Mouse (Mus musculus): ENCODE results near the gene Nfe2l1. TPM values are rescaled to one million over a fixed set of nuclear protein-coding genes. Genes with fewer than 3 reads are reported as not detected.
"Not testable (repeated sequence)": the region's sequence is repeated elsewhere in the genome, so short reads cannot be mapped to it uniquely, and the experiment has no call there.

Nfe2l1 gene
- polyA plus RNA-seq, 1 experiment from 2014 or later, result 72.6 TPM

GRCm38 (mm10) chr11:96813920-96814319, 15.8 kb downstream of the Nfe2l1 start:
- Histone ChIP-seq H3K4me2 (no peak overlapping the region), H3K4me3 (no peak overlapping the region), H3K27me3 (no peaks in the 10 kb centered on the region), H3K9ac (no peak overlapping the region), H3K36me3 (peaks cover 91% of the 10 kb centered on the region), H3K4me1 (replicated peaks) (peaks cover 6% of the 10 kb centered on the region; the same call in 1 of the 2 replicates), H3K27ac (no peak overlapping the region), H3K9me3 (no peaks in the 10 kb centered on the region)
- WGBS, result 89% methylated on average over 5 of the region's 5 CpGs
- ATAC-seq (ENCODE audit: low FRiP score), result no peak

- no peaks in the 10 kb centered on the region for H3K27me3 ChIP-seq
- ATAC-seq (ENCODE audit: low FRiP score), result no peak
- peaks cover 91% of the 10 kb centered on the region for H3K36me3 ChIP-seq
- peaks cover 6% of the 10 kb centered on the region; the same call in 1 of the 2 replicates for H3K4me1 ChIP-seq (replicated peaks)
- no peak overlapping the region for H3K4me3 ChIP-seq
- H3K4me2 ChIP-seq, result no peak overlapping the region
- H3K9me3 ChIP-seq, result no peaks in the 10 kb centered on the region
- H3K9ac ChIP-seq, result no peak overlapping the region
- no peak overlapping the region for H3K27ac ChIP-seq
- 91% methylated on average over 4 of the region's 4 CpGs for WGBS
These were observed 16.3 kb downstream of the Nfe2l1 start for GRCm38 (mm10) chr11:96813455-96813854.

GRCm38 (mm10) chr11:96811188-96811587, 18.6 kb downstream of the Nfe2l1 start:
- ATAC-seq (ENCODE audit: low FRiP score), result not testable (repeated sequence)

GRCm38 (mm10) chr11:96809562-96810235, 20.1 kb downstream of the Nfe2l1 start:
- no peak overlapping the region for H3K4me2 ChIP-seq
- no peak overlapping the region for H3K9ac ChIP-seq
- no peaks in the 10 kb centered on the region for H3K4me1 ChIP-seq (replicated peaks)
- peaks cover 89% of the 10 kb centered on the region for H3K36me3 ChIP-seq
- ATAC-seq (ENCODE audit: low FRiP score), result no peak
- no peak overlapping the region for H3K27ac ChIP-seq
- 91% methylated on average over 6 of the region's 6 CpGs for WGBS
- H3K4me3 ChIP-seq, result no peak overlapping the region
- H3K27me3 ChIP-seq, result no peaks in the 10 kb centered on the region
- no peaks in the 10 kb centered on the region for H3K9me3 ChIP-seq

More at GRCm38 (mm10) chr11:96811188-96811587, 18.6 kb downstream of the Nfe2l1 start:
- H3K4me3 ChIP-seq; H3K4me2 ChIP-seq; H3K9ac ChIP-seq; H3K27me3 ChIP-seq; H3K9me3 ChIP-seq; H3K27ac ChIP-seq; H3K4me1 ChIP-seq (replicated peaks): not testable (repeated sequence)
- 86% methylated on average over 1 of the region's 1 CpGs for WGBS
- H3K36me3 ChIP-seq, result peaks cover 85% of the 10 kb centered on the region

GRCm38 (mm10) chr11:96808066-96808465, 21.7 kb downstream of the Nfe2l1 start:
- ATAC-seq (ENCODE audit: low FRiP score), result no peak
- 63% methylated on average over 1 of the region's 1 CpGs for WGBS

GRCm38 (mm10) chr11:96805606-96806005, 24.2 kb downstream of the Nfe2l1 start:
- 93% methylated on average over 5 of the region's 5 CpGs for WGBS
- ATAC-seq (ENCODE audit: low FRiP score), result no peak
- H3K27ac ChIP-seq, result no peak overlapping the region
- no peak overlapping the region for H3K4me3 ChIP-seq
- H3K4me1 ChIP-seq (replicated peaks), result no peaks in the 10 kb centered on the region
- peaks cover 90% of the 10 kb centered on the region for H3K36me3 ChIP-seq
- no peaks in the 10 kb centered on the region for H3K9me3 ChIP-seq
- no peaks in the 10 kb centered on the region for H3K27me3 ChIP-seq
- H3K4me2 ChIP-seq, result no peak overlapping the region
- no peak overlapping the region for H3K9ac ChIP-seq

More at GRCm38 (mm10) chr11:96808066-96808465, 21.7 kb downstream of the Nfe2l1 start:
- Histone ChIP-seq H3K4me1 (replicated peaks) (no peaks in the 10 kb centered on the region), H3K36me3 (peaks cover 92% of the 10 kb centered on the region), H3K9ac (no peak overlapping the region), H3K27ac (no peak overlapping the region), H3K4me2 (no peak overlapping the region), H3K27me3 (no peaks in the 10 kb centered on the region), H3K9me3 (no peaks in the 10 kb centered on the region), H3K4me3 (no peak overlapping the region)

GRCm38 (mm10) chr11:96799511-96799910, 30.3 kb downstream of the Nfe2l1 start:
- ATAC-seq (ENCODE audit: low FRiP score), result no peak
- WGBS, result 93% methylated on average over 2 of the region's 2 CpGs
- Histone ChIP-seq H3K36me3 (peaks cover 61% of the 10 kb centered on the region), H3K4me3 (no peak overlapping the region), H3K9ac (no peak overlapping the region), H3K27me3 (no peaks in the 10 kb centered on the region), H3K9me3 (no peaks in the 10 kb centered on the region), H3K4me2 (no peak overlapping the region), H3K4me1 (replicated peaks) (no peaks in the 10 kb centered on the region), H3K27ac (no peak overlapping the region)

- Histone ChIP-seq H3K4me1 (replicated peaks) (peaks cover 25% of the 10 kb centered on the region), H3K27ac (no peak overlapping the region), H3K9me3 (no peaks in the 10 kb centered on the region), H3K4me3 (no peak overlapping the region), H3K9ac (no peak overlapping the region), H3K4me2 (no peak overlapping the region), H3K27me3 (no peaks in the 10 kb centered on the region), H3K36me3 (peaks cover 34% of the 10 kb centered on the region)
- ATAC-seq (ENCODE audit: low FRiP score), result no peak
- 73% methylated on average over 1 of the region's 1 CpGs for WGBS
These were observed 33.2 kb downstream of the Nfe2l1 start for GRCm38 (mm10) chr11:96796586-96796985.

GRCm38 (mm10) chr11:96796081-96796480, 33.7 kb downstream of the Nfe2l1 start:
- Histone ChIP-seq H3K4me1 (replicated peaks) (peaks cover 30% of the 10 kb centered on the region), H3K9me3 (no peaks in the 10 kb centered on the region), H3K36me3 (peaks cover 31% of the 10 kb centered on the region), H3K27ac (no peak overlapping the region), H3K4me2 (no peak overlapping the region), H3K9ac (no peak overlapping the region), H3K4me3 (no peak overlapping the region), H3K27me3 (no peaks in the 10 kb centered on the region)
- no peak for ATAC-seq (ENCODE audit: low FRiP score)
- WGBS, result 98% methylated on average over 2 of the region's 2 CpGs

- H3K27me3 ChIP-seq, result no peaks in the 10 kb centered on the region
- no peak overlapping the region for H3K4me3 ChIP-seq
- no peak overlapping the region for H3K27ac ChIP-seq
- H3K9ac ChIP-seq, result no peak overlapping the region
- 97% methylated on average over 13 of the region's 13 CpGs for WGBS
- H3K36me3 ChIP-seq, result peaks cover 26% of the 10 kb centered on the region
- H3K9me3 ChIP-seq, result no peaks in the 10 kb centered on the region
- peaks cover 36% of the 10 kb centered on the region for H3K4me1 ChIP-seq (replicated peaks)
- no peak overlapping the region for H3K4me2 ChIP-seq
- no peak for ATAC-seq (ENCODE audit: low FRiP score)
These were observed 34.3 kb downstream of the Nfe2l1 start for GRCm38 (mm10) chr11:96795491-96795890.

GRCm38 (mm10) chr11:96790681-96791080, 39.1 kb downstream of the Nfe2l1 start:
- H3K27me3 ChIP-seq, result no peaks in the 10 kb centered on the region
- peaks cover 47% of the 10 kb centered on the region for H3K4me1 ChIP-seq (replicated peaks)
- H3K9ac ChIP-seq, result peak overlapping the region; percentile 91; the same call in 1 of the 2 replicates
- peak overlapping the region; percentile 94 for H3K4me2 ChIP-seq
- no peak for ATAC-seq (ENCODE audit: low FRiP score)
- peaks cover 7% of the 10 kb centered on the region for H3K36me3 ChIP-seq
- WGBS, result 14% methylated on average over 1 of the region's 1 CpGs
- H3K4me3 ChIP-seq, result peak overlapping the region; percentile 93
- no peaks in the 10 kb centered on the region for H3K9me3 ChIP-seq
- H3K27ac ChIP-seq, result no peak overlapping the region

GRCm38 (mm10) chr11:96789990-96790389, 39.8 kb downstream of the Nfe2l1 start:
- Histone ChIP-seq H3K27me3 (no peaks in the 10 kb centered on the region), H3K4me3 (peak overlapping the region; percentile 93), H3K36me3 (no peaks in the 10 kb centered on the region), H3K9me3 (no peaks in the 10 kb centered on the region), H3K27ac (no peak overlapping the region), H3K9ac (peak overlapping the region; percentile 91), H3K4me1 (replicated peaks) (peaks cover 47% of the 10 kb centered on the region), H3K4me2 (peak overlapping the region; percentile 94)
- no peak for ATAC-seq (ENCODE audit: low FRiP score)
- 8% methylated on average over 5 of the region's 5 CpGs for WGBS
